Mouse (Mus musculus): ENCODE data around the gene Ccdc116. TPM values are rescaled to one million over a fixed set of nuclear protein-coding genes. Genes with fewer than 3 reads are reported as not detected.

The Ccdc116 gene
- polyA plus RNA-seq (2014; fragmentation: Illumina TruSeq; extraction: RNeasy Lipid Tissue Mini Kit (QIAGEN cat#74804); ENCODE audit: insufficient read depth, low read depth, low replicate concordance): 0.15 TPM

GRCm38 (mm10) chr16:17146772-17147235 lies at the start of gene Ccdc116:
Gene Ccdc116 (minus strand): TSS chr16:17147229.

GRCm38 (mm10) chr16:17144339-17144738 lies 2.7 kb downstream of the Ccdc116 start, which contains the start of gene Ydjc:
Gene Ydjc (plus strand): TSS chr16:17144621.

GRCm38 (mm10) chr16:17132089-17132905 lies 14.7 kb downstream of the Ccdc116 start, which contains the start of gene Sdf2l1:
Gene Sdf2l1 (minus strand): TSS chr16:17132383.

GRCm38 (mm10) chr16:17124871-17125520 lies 22.0 kb downstream of the Ccdc116 start, which contains the start of gene 2610318N02Rik:
Gene 2610318N02Rik (minus strand): TSS chr16:17125167.

GRCm38 (mm10) chr16:17110771-17111743 lies 36.0 kb downstream of the Ccdc116 start, which contains the start of gene Ppil2:
Gene Ppil2 (minus strand): TSS chr16:17111257.

Other genes starting within 250 kb of the Ccdc116 start
- 47.7 TPM for gene Mapk1, start 163.8 kb downstream of the Ccdc116 start, polyA plus RNA-seq (2014; fragmentation: Illumina TruSeq; extraction: RNeasy Lipid Tissue Mini Kit (QIAGEN cat#74804); ENCODE audit: insufficient read depth, low read depth, low replicate concordance)
- 2.1 TPM for gene Ypel1, start 77.5 kb downstream of the Ccdc116 start, polyA plus RNA-seq (2014; fragmentation: Illumina TruSeq; extraction: RNeasy Lipid Tissue Mini Kit (QIAGEN cat#74804); ENCODE audit: insufficient read depth, low read depth, low replicate concordance)
- gene Ppil2, start 36.0 kb downstream of the Ccdc116 start, polyA plus RNA-seq (2014; fragmentation: Illumina TruSeq; extraction: RNeasy Lipid Tissue Mini Kit (QIAGEN cat#74804); ENCODE audit: insufficient read depth, low read depth, low replicate concordance): 38.8 TPM
- 0.53 TPM for gene 2610318N02Rik, start 22.1 kb downstream of the Ccdc116 start, polyA plus RNA-seq (2014; fragmentation: Illumina TruSeq; extraction: RNeasy Lipid Tissue Mini Kit (QIAGEN cat#74804); ENCODE audit: insufficient read depth, low read depth, low replicate concordance)
- 37.1 TPM for gene Sdf2l1, start 14.8 kb downstream of the Ccdc116 start, polyA plus RNA-seq (2014; fragmentation: Illumina TruSeq; extraction: RNeasy Lipid Tissue Mini Kit (QIAGEN cat#74804); ENCODE audit: insufficient read depth, low read depth, low replicate concordance)
- 1.2 TPM for gene Ydjc, start 2.6 kb downstream of the Ccdc116 start, polyA plus RNA-seq (2014; fragmentation: Illumina TruSeq; extraction: RNeasy Lipid Tissue Mini Kit (QIAGEN cat#74804); ENCODE audit: insufficient read depth, low read depth, low replicate concordance)
- gene Ube2l3, start 55.4 kb upstream of the Ccdc116 start, polyA plus RNA-seq (2014; fragmentation: Illumina TruSeq; extraction: RNeasy Lipid Tissue Mini Kit (QIAGEN cat#74804); ENCODE audit: insufficient read depth, low read depth, low replicate concordance): 95.1 TPM
- not detected for gene Rimbp3, start 61.4 kb upstream of the Ccdc116 start, polyA plus RNA-seq (2014; fragmentation: Illumina TruSeq; extraction: RNeasy Lipid Tissue Mini Kit (QIAGEN cat#74804); ENCODE audit: insufficient read depth, low read depth, low replicate concordance)
- 0.52 TPM for gene Hic2, start 86.3 kb upstream of the Ccdc116 start, polyA plus RNA-seq (2014; fragmentation: Illumina TruSeq; extraction: RNeasy Lipid Tissue Mini Kit (QIAGEN cat#74804); ENCODE audit: insufficient read depth, low read depth, low replicate concordance)
- gene Tmem191c, start 128.8 kb upstream of the Ccdc116 start, polyA plus RNA-seq (2014; fragmentation: Illumina TruSeq; extraction: RNeasy Lipid Tissue Mini Kit (QIAGEN cat#74804); ENCODE audit: insufficient read depth, low read depth, low replicate concordance): 3.7 TPM
- gene Serpind1, start 184.1 kb upstream of the Ccdc116 start, polyA plus RNA-seq (2014; fragmentation: Illumina TruSeq; extraction: RNeasy Lipid Tissue Mini Kit (QIAGEN cat#74804); ENCODE audit: insufficient read depth, low read depth, low replicate concordance): 1.6 TPM